Mouse (Mus musculus): Measurements from ENCODE around the gene Dpf1. TPM values are rescaled to one million over a fixed set of nuclear protein-coding genes. Genes with fewer than 3 reads are reported as not detected.

Dpf1 gene
- polyA plus RNA-seq, 1 experiment from 2014 or later: 2.0 TPM

- no peaks in the 10 kb centered on the region for H3K9me3 ChIP-seq (replicated peaks; ENCODE audit: control insufficient read depth, low read length)
- H3K27me3 ChIP-seq (ENCODE audit: control insufficient read depth, insufficient read depth, low read length): peaks cover 5% of the 10 kb centered on the region; the same call in 1 of the 2 replicates
- WGBS: 30% methylated on average over 8 of the region's 8 CpGs
- H3K27ac ChIP-seq (ENCODE audit: low read length): peak overlapping the region; percentile 59
- no peak overlapping the region for H3K9ac ChIP-seq (ENCODE audit: low read length)
- no peak overlapping the region for H3K4me3 ChIP-seq (ENCODE audit: low read length)
- no peaks in the 10 kb centered on the region for H3K36me3 ChIP-seq (ENCODE audit: control insufficient read depth, insufficient read depth)
- H3K4me2 ChIP-seq (ENCODE audit: low read depth, low read length): no peak overlapping the region
- ATAC-seq (replicated peaks; ENCODE audit: extremely low read depth, insufficient read depth, low FRiP score): no peak
- peaks cover 19% of the 10 kb centered on the region for H3K4me1 ChIP-seq (ENCODE audit: control insufficient read depth, insufficient read depth, low read length)
Measured at GRCm38 (mm10) chr7:29292458-29293098, 11.2 kb upstream of the Dpf1 start.

GRCm38 (mm10) chr7:29293131-29294065 is 10.4 kb upstream of the Dpf1 start:
- Histone ChIP-seq H3K4me2 (ENCODE audit: low read depth, low read length) (no peak overlapping the region), H3K4me3 (ENCODE audit: low read length) (no peak overlapping the region), H3K4me1 (ENCODE audit: control insufficient read depth, insufficient read depth, low read length) (peaks cover 19% of the 10 kb centered on the region), H3K9me3 (replicated peaks; ENCODE audit: control insufficient read depth, low read length) (no peaks in the 10 kb centered on the region), H3K27ac (ENCODE audit: low read length) (peak overlapping the region; percentile 59), H3K9ac (ENCODE audit: low read length) (no peak overlapping the region), H3K36me3 (ENCODE audit: control insufficient read depth, insufficient read depth) (no peaks in the 10 kb centered on the region), H3K27me3 (ENCODE audit: control insufficient read depth, insufficient read depth, low read length) (no peaks in the 10 kb centered on the region)
- 45% methylated on average over 19 of the region's 19 CpGs for WGBS
- ATAC-seq (replicated peaks; ENCODE audit: extremely low read depth, insufficient read depth, low FRiP score): no peak

- H3K9me3 ChIP-seq (replicated peaks; ENCODE audit: control insufficient read depth, low read length): no peaks in the 10 kb centered on the region
- 70% methylated on average over 13 of the region's 13 CpGs for WGBS
- H3K36me3 ChIP-seq (ENCODE audit: control insufficient read depth, insufficient read depth): no peaks in the 10 kb centered on the region
- H3K4me1 ChIP-seq (ENCODE audit: control insufficient read depth, insufficient read depth, low read length): peaks cover 19% of the 10 kb centered on the region
- H3K27ac ChIP-seq (ENCODE audit: low read length): no peak overlapping the region
- H3K4me2 ChIP-seq (ENCODE audit: low read depth, low read length): no peak overlapping the region
- H3K4me3 ChIP-seq (ENCODE audit: low read length): no peak overlapping the region
- H3K9ac ChIP-seq (ENCODE audit: low read length): no peak overlapping the region
- H3K27me3 ChIP-seq (ENCODE audit: control insufficient read depth, insufficient read depth, low read length): no peaks in the 10 kb centered on the region
- no peak for ATAC-seq (replicated peaks; ENCODE audit: extremely low read depth, insufficient read depth, low FRiP score)
Measured at GRCm38 (mm10) chr7:29294111-29294761, 9.5 kb upstream of the Dpf1 start.

- Histone ChIP-seq H3K9ac (ENCODE audit: low read length) (no peak overlapping the region), H3K4me3 (ENCODE audit: low read length) (no peak overlapping the region), H3K27ac (ENCODE audit: low read length) (no peak overlapping the region), H3K36me3 (ENCODE audit: control insufficient read depth, insufficient read depth) (no peaks in the 10 kb centered on the region), H3K9me3 (replicated peaks; ENCODE audit: control insufficient read depth, low read length) (no peaks in the 10 kb centered on the region), H3K4me1 (ENCODE audit: control insufficient read depth, insufficient read depth, low read length) (peaks cover 15% of the 10 kb centered on the region), H3K27me3 (ENCODE audit: control insufficient read depth, insufficient read depth, low read length) (no peaks in the 10 kb centered on the region), H3K4me2 (ENCODE audit: low read depth, low read length) (no peak overlapping the region)
- WGBS: 72% methylated on average over 24 of the region's 24 CpGs
- no peak for ATAC-seq (replicated peaks; ENCODE audit: extremely low read depth, insufficient read depth, low FRiP score)
Measured at GRCm38 (mm10) chr7:29295861-29296647, 7.7 kb upstream of the Dpf1 start.

- Histone ChIP-seq H3K4me3 (ENCODE audit: low read length) (no peak overlapping the region), H3K27me3 (ENCODE audit: control insufficient read depth, insufficient read depth, low read length) (peaks cover 3% of the 10 kb centered on the region), H3K4me1 (ENCODE audit: control insufficient read depth, insufficient read depth, low read length) (peaks cover 14% of the 10 kb centered on the region), H3K9ac (ENCODE audit: low read length) (no peak overlapping the region), H3K9me3 (replicated peaks; ENCODE audit: control insufficient read depth, low read length) (no peaks in the 10 kb centered on the region), H3K36me3 (ENCODE audit: control insufficient read depth, insufficient read depth) (no peaks in the 10 kb centered on the region), H3K4me2 (ENCODE audit: low read depth, low read length) (peak overlapping the region; percentile 18; the same call in 1 of the 2 replicates), H3K27ac (ENCODE audit: low read length) (no peak overlapping the region)
- 10% methylated on average over 10 of the region's 10 CpGs for WGBS
- ATAC-seq (replicated peaks; ENCODE audit: extremely low read depth, insufficient read depth, low FRiP score): no peak
Measured at GRCm38 (mm10) chr7:29296998-29297397, 6.8 kb upstream of the Dpf1 start.

- Histone ChIP-seq H3K4me2 (ENCODE audit: low read depth, low read length) (no peak overlapping the region), H3K9ac (ENCODE audit: low read length) (no peak overlapping the region), H3K27ac (ENCODE audit: low read length) (no peak overlapping the region), H3K4me3 (ENCODE audit: low read length) (no peak overlapping the region), H3K9me3 (replicated peaks; ENCODE audit: control insufficient read depth, low read length) (no peaks in the 10 kb centered on the region), H3K27me3 (ENCODE audit: control insufficient read depth, insufficient read depth, low read length) (peaks cover 41% of the 10 kb centered on the region), H3K36me3 (ENCODE audit: control insufficient read depth, insufficient read depth) (no peaks in the 10 kb centered on the region), H3K4me1 (ENCODE audit: control insufficient read depth, insufficient read depth, low read length) (peaks cover 14% of the 10 kb centered on the region)
- 2% methylated on average over 7 of the region's 7 CpGs for WGBS
- ATAC-seq (replicated peaks; ENCODE audit: extremely low read depth, insufficient read depth, low FRiP score): no peak
Measured at GRCm38 (mm10) chr7:29301127-29301566, 2.6 kb upstream of the Dpf1 start.

- H3K36me3 ChIP-seq (ENCODE audit: control insufficient read depth, insufficient read depth): no peaks in the 10 kb centered on the region
- peaks cover 17% of the 10 kb centered on the region for H3K4me1 ChIP-seq (ENCODE audit: control insufficient read depth, insufficient read depth, low read length)
- H3K27ac ChIP-seq (ENCODE audit: low read length): no peak overlapping the region
- no peak overlapping the region for H3K4me3 ChIP-seq (ENCODE audit: low read length)
- no peaks in the 10 kb centered on the region for H3K9me3 ChIP-seq (replicated peaks; ENCODE audit: control insufficient read depth, low read length)
- H3K9ac ChIP-seq (ENCODE audit: low read length): no peak overlapping the region
- WGBS: 59% methylated on average over 7 of the region's 7 CpGs
- H3K4me2 ChIP-seq (ENCODE audit: low read depth, low read length): no peak overlapping the region
- H3K27me3 ChIP-seq (ENCODE audit: control insufficient read depth, insufficient read depth, low read length): peaks cover 44% of the 10 kb centered on the region
- no peak for ATAC-seq (replicated peaks; ENCODE audit: extremely low read depth, insufficient read depth, low FRiP score)
Measured at GRCm38 (mm10) chr7:29302641-29303040, 1.1 kb upstream of the Dpf1 start.

- no peak overlapping the region for H3K27ac ChIP-seq (ENCODE audit: low read length)
Measured at GRCm38 (mm10) chr7:29304463-29305262, 912 bp downstream of the Dpf1 start.

More at GRCm38 (mm10) chr7:29304463-29305262, 912 bp downstream of the Dpf1 start:
- WGBS: 1% methylated on average over 45 of the region's 48 CpGs
- H3K9me3 ChIP-seq (replicated peaks; ENCODE audit: control insufficient read depth, low read length): no peaks in the 10 kb centered on the region
- no peak for ATAC-seq (replicated peaks; ENCODE audit: extremely low read depth, insufficient read depth, low FRiP score)
- peaks cover 27% of the 10 kb centered on the region for H3K4me1 ChIP-seq (ENCODE audit: control insufficient read depth, insufficient read depth, low read length)
- peaks cover 53% of the 10 kb centered on the region for H3K27me3 ChIP-seq (ENCODE audit: control insufficient read depth, insufficient read depth, low read length)
- H3K36me3 ChIP-seq (ENCODE audit: control insufficient read depth, insufficient read depth): no peaks in the 10 kb centered on the region
- peak overlapping the region; percentile 68 for H3K9ac ChIP-seq (ENCODE audit: low read length)
- H3K4me3 ChIP-seq (ENCODE audit: low read length): peak overlapping the region; percentile 61
- peak overlapping the region; percentile 91 for H3K4me2 ChIP-seq (ENCODE audit: low read depth, low read length)
